Mouse (Mus musculus) ES-Bruce4 (cell line): ENCODE data around the gene S100a16.

Experiments
- CTCF ChIP-seq: IDR thresholded peaks from one replicate; pipeline ENCODE4 v1.8.1; 2011; ENCODE audit warnings: low read depth, low read length
- EP300 ChIP-seq: IDR thresholded peaks from 2 replicates; pipeline ENCODE4 v1.6.1; 2011; ENCODE audit warnings: low read depth, low read length; ENCODE audit not compliant: insufficient read depth
- POLR2A ChIP-seq: IDR thresholded peaks from one replicate; pipeline ENCODE4 v1.8.1; 2011; ENCODE audit warnings: low read length; ENCODE audit not compliant: insufficient read depth

DNA sequence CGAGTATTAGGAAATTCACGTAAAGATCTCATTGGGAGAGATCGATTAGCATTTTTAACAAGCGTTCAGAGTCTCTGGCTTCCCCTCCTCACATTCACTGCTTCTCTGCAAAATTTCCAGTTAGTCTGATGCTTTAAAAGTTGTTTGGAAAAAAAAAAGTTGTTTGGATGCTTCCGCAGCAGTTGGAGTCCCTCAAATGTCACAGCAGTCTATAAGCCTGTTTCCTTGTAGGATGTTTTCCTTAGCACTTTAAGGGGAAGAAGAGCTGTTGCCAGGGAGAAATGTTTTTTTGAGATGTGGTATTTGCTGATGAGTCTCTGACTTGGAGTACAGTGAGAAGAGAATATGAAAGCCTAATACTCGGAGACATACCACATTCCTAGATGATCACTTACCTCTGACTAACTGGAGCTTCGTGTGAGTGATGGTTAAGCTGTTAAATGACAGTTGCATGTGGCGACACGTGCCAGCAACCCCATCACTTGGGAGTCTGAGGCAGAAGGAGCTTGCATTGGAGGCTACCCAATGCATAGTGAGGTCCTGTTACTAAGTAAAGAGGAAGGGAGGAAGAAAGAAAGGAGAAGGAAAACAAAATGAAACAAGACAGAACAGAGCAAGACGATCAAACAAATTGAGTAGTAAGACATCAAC lies 39.4 kb downstream of the S100a16 start:
- TF ChIP-seq POLR2A (no peak), CTCF (no peak), EP300 (no peak)
